Mouse (Mus musculus) mouse embryonic stem cell (cell line): ENCODE measurements at regions not wholly inside any gene's neighbourhood (a gene's known extent, or its start where the extent isn't known, plus 50 kb on each side); places are given as distances from the start of the nearest gene placed in this dataset.
"Not testable (repeated sequence)": the region's sequence is repeated elsewhere in the genome, so short reads cannot be mapped to it uniquely, and the experiment has no call there.

ENCODE experiments used
- in situ Hi-C, 2 experiments: fragments of 300-500 bp; cut with MboI; formaldehyde crosslinking; loops; 1 replicate in 1 of 2; 3 replicates in 1 of 2; pipeline ENCODE4 v1.14.3; 2019 to 2020; ENCODE audit warnings: low sequenced_read_pairs in 2 of 2, low pct_unique_long_range_greater_than_20kb in 1 of 2, mixed read lengths in 1 of 2; ENCODE audit not compliant: unreplicated experiment in 1 of 2

DNA sequence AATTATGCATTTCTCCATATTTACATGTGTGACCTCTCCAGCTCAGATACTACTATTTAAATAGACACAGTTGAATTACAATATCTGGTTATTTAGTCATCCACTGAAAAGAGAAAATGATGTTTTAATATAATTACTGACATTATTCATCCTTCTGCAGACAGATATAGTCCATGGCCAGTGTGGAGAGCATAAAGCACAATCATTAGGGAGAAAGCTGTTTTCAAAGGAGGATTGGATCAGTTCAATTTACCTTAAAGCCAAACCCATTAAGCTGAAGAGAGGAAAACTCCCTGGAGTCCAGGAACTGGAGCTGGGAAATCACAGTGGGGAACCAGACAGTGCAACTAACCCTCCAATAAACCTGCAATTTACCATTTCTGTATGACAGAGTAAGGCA, 339.8 kb upstream of the Rgs17 start:
- in situ Hi-C loops, result no loop called here

GRCm38 (mm10) chr10:6265662-6266061, 343.5 kb upstream of the Rgs17 start:
- in situ Hi-C loops, result no loop called here

DNA sequence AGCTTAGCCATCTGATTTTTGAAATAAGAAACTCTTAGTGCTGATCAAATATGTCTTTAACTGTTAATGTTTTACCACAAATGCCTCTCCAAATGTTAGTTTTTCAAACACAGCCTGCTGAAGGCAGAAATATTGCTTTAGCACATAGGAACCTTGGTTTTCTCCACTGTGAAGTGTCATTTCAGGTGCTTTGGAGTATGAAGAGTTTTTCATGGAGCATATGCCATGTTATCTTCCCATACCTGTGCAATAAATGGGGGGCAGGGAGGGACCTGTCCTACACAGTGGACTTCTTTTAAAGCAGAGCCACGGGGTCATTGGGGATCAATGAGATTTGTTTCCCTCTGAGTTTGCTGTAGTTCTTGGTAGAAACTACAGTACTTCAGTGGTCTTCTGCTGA, 369.2 kb upstream of the Rgs17 start:
- in situ Hi-C loops, result no loop called here

- in situ Hi-C loops, result no loop called here
These were observed 374.4 kb upstream of the Rgs17 start for GRCm38 (mm10) chr10:6296621-6297020.

- in situ Hi-C loops, result no loop called here
These were observed 375.6 kb upstream of the Rgs17 start for GRCm38 (mm10) chr10:6297796-6298195.

DNA sequence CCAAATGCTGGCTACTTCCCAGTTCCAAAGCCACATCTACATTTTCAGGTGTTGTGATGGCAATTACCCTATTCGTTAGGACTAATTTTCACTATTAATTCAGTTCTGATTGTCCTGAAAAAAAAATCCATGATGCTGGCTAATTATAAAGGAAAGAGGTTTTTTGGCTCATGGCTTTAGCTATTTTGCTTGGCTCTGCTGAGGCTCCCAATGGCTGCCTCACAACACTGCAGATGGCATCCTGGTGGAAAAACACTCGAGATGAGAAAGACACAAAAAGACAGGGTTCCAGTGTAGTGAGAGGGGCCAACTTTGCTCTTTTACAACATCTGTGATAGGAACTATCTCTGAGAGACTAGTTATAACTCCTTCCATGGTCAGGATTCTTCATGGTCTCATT, 376.5 kb upstream of the Rgs17 start:
- in situ Hi-C loops, result no loop called here

DNA sequence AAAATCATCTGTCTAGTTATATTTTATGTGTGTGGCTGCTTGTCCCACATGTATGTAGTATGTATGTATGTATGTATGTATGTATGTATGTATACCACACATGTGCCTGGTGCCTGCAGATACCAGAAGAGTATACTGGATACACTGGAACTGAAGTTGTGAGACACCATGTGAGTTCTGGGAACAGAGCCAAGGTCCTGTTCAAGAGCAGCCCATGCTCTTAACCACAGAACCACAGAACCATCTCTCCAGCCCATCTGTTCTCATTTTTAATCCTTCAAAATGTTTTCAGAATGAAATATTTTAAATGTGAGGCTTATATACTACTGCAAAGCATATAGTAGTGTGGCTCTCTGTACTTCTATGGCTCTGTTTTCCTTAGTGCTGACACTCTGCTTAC, 379.3 kb upstream of the Rgs17 start:
- in situ Hi-C loops, result no loop called here

- in situ Hi-C loops, result no loop called here
These were observed 387.2 kb upstream of the Rgs17 start for GRCm38 (mm10) chr10:6309351-6309750.

- in situ Hi-C loops, result no loop called here
These were observed 416.7 kb upstream of the Oprm1 start for GRCm38 (mm10) chr10:6341572-6341971.

DNA sequence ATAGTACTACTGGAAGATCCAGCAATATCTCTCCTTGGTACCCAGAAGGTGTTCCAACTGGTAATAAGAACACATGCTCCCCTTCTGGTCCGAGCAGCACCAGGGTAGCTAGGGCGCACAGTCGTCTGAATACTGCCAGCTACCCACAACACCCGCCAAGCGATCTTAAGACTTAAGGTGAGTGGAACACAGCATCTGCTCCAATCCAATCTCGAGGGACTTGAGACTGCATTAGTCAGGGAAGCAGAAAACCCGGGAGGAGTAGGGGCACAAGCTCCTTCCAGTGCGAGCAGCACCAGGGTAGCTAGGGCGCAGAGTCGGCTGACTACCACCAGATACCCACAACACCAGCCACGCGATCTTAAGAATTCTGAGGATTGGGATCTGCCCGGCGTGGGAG, 409.1 kb upstream of the Oprm1 start:
- in situ Hi-C loops, result not testable (repeated sequence)

GRCm38 (mm10) chr10:6366182-6366581, 392.1 kb upstream of the Oprm1 start:
- in situ Hi-C loops, result no loop called here

DNA sequence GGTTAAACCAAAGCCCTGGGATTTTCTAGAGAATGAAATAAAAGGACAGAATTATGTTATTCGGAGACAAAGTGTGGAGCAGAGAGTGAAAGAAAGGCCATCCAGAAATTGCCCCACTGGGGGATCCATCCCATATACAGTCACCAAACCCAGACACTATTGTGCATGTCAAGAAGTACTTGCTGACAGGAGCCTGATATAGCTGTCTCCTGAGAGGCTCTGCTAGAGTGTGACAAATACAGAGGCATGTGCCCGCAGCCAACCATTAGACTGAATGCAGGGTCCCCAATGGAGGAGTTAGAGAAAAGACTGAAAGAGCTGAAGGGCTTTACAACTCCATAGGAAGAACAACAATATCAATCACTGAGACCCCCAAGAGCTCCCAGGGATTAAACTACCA, 386.6 kb upstream of the Oprm1 start:
- in situ Hi-C loops, result no loop called here

DNA sequence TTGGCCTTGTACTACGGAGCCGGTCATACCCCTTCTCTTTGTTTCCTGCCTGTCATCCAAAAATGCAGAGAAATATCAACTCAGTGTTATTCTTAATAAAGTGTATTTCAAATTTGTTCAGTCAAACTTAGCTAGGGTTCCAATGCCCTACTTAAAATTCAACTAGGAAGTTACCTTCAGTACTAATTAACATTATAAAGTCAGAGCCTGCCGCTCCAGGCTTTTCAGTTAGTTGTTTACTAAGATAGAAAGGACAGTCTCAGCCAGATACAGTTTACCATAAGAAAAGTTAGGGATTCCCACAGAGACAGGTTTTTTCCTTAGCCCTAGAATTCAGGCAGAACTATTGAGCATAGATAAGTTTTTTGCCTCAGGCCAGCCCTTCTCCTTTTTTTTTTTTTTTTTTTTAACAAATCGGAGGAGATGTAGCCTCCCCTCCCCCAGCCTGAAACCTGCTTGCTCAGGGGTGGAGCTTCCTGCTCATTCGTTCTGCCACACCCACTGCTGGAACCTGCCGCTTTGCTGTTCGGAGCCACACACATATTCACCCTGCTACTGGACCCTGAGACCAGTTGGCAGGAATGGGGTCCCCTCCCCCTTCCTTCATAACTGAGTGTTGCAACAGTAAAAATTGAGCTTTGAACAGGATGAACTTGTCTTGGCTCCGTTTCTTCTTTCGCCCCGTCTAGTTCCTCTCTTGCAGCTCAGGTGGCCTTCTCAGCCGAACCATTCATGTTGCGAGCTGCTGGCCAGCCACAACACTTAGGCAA, 340.8 kb upstream of the Oprm1 start:
- in situ Hi-C loops, result not testable (repeated sequence)

DNA sequence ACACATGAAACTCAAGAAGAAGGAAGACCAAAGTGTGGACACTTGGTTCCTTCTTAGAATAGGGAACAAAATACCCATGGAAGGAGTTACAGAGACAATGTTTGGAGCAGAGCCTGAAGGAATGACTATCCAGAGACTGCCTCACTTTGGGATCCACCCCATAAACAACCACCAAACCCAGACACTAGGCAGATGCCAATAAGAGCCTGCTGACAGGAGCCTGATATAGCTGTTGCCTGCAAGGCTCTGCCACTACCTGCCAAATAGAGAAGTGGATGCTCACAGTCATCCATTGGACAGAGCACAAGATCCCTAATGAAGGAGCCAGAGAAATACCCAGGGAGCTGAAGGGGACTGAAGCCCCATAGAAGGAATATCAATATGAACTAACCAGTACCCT, 340.1 kb upstream of the Oprm1 start:
- in situ Hi-C loops, result not testable (repeated sequence)

- in situ Hi-C loops, result no loop called here
These were observed 292.5 kb upstream of the Oprm1 start for GRCm38 (mm10) chr10:6465824-6466223.

GRCm38 (mm10) chr10:6480350-6480749, 278.0 kb upstream of the Oprm1 start:
- in situ Hi-C loops, result no loop called here

DNA sequence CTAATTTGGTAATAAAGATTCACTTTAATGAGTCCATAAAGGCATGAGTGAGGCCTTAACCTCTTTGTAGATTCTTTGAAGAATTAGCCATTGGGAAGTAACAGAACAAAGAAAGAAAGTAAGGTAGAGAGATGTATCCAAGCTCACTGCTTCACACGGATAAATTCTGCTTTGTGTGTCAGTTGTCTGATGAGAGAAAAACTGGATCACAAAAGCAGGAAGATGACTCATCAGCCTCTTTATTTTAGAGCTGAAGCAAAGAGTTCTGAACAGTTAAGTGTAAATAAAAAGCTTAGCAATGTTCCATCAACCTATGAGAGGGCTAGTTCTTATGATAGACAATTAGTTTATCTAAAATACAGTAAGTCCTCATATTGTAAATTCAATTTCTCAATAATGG, 269.7 kb upstream of the Oprm1 start:
- in situ Hi-C loops, result no loop called here

DNA sequence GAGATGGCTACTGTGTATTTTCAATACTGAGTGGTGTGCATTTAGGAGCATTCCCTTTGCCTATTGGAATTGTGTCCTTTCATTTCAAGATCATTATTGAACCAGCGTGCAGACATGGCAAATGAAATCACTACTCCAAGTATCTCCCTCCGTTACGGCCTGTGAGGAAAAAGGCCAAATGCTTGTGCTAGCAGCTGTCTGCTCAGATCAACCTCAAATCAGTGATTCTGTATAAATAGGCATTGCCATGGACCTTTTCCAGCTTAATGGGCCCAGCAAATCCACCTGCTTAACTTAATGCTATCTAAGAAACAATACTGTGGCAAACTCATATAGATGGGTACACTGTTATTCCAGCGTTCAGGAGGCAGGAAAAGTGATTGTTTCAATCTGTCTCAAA, 265.6 kb upstream of the Oprm1 start:
- in situ Hi-C loops, result no loop called here

DNA sequence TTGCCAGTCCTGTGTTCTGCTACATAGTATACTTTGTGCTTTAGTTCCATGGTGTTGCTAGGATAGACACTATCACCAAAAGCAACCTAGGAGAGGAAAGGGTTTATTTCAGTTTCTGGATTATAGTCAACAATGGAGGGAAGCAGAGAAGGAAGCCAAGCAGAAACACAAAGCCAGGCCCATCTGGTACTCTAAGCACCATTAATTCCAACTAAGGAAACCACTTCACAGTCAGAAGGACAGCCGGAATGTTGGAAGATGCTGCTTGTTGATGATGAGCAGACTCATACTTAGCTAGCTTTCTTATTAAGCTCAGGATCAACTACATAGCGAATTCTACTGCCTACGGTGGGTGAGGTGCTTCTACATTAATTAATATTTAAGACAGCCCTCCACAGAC, 263.2 kb upstream of the Oprm1 start:
- in situ Hi-C loops, result no loop called here

GRCm38 (mm10) chr10:6514269-6514668, 244.0 kb upstream of the Oprm1 start:
- in situ Hi-C loops, result no loop called here

DNA sequence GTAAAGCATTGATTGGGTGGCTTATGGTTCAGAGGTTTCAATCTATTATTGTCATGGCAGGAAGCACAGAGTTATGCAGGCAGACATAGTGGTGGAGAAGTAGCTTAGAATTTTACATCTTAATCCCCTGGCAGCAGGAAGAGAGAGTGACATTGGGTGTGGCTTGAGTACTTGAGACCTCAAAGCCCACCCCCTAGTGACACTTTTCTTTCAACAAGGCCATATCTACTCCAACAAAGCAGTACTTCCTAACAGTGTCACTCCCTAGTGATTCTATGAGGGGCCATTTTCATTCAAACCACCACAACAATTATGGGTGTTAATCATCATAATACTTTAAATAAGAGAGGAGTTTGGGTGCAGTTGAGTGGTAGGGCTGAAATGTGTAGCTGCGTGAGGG, 195.8 kb upstream of the Oprm1 start:
- in situ Hi-C loops, result no loop called here
